Mouse (Mus musculus) layer of hippocampus, postnatal 10 days (tissue): ENCODE data around the gene Gal3st3. TPM values are rescaled to one million over a fixed set of nuclear protein-coding genes. Genes with fewer than 3 reads are reported as not detected.
A peak's percentile ranks its signal among the peaks of the same experiment; 100 is the strongest.

Experiments used
- DNase-seq, 2 experiments: peaks; one replicate each; pipeline ENCODE4 v3.0.0; 2021; ENCODE audit warnings: low spot score in 2 of 2
- long read RNA-seq: library from polyadenylated mRNA; stranded (forward); transcript quantifications from one replicate; pipeline ENCODE4 v2.0.0, GENCODE M21; 2023
- total RNA-seq, 2 experiments: library from RNA; stranded (reverse); gene quantifications; 2 replicates each; pipeline ENCODE4 v1.2.3; 2021

Gene Gal3st3
- total RNA-seq, result 100 to 1,000 TPM; 104 to 111 TPM
- long read RNA-seq, transcript Gal3st3-201 (3 exons, 2,421 nt), result major isoform, 29 of 32 reads
- long read RNA-seq, partial matches to known transcripts, result 0 of 32 reads
- long read RNA-seq, other reads (novel, unspliced or antisense), result 3 of 32 reads

DNA sequence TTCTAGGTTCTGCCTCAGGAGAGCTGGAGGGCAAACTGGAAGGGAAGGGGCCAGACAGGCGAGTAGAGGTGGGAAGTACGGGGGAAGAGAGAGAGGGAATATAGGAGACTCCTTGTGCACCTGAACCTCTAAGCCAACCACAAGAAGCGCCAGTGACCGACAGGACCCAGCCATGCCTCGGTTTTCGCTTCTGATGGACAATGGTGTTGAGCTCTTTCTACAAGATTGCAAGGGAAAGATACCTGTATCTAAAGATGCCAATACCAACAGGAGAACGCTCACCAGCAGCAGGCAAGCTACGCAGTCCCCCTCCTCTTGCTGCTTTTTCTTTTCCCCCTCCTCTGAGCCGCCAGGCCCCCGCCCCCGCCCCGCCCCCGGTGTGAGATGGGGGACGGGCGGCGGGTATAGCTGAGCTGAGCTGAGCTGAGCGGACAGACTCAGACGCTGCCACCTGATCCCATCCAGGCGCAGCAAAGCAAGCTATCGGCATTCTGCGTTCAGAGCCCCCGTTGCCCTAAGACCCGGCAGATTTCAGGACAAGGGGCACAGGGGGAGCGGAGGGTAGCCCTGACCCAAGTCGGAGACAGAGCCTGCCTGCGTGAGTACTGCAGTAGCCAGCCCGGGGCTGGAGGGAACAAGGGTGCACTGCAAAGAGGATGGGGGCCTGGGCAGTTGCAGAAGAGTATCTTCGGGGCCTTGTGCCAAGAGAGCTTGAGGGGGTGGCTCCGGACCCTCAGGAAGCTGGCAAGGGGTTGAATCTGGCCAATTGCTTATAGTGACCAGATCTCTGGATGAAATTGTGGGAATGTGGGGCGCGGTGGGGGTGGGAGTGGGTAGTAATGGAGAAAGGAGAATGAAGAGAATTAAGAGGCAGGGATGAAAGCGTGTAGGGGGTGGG, at the start of gene Gal3st3:
Gene Gal3st3, plus strand, starts transcription at position 429 of the 898 bp plus-strand sequence.
- peak; percentile 42 to 67 for DNase-seq

DNA sequence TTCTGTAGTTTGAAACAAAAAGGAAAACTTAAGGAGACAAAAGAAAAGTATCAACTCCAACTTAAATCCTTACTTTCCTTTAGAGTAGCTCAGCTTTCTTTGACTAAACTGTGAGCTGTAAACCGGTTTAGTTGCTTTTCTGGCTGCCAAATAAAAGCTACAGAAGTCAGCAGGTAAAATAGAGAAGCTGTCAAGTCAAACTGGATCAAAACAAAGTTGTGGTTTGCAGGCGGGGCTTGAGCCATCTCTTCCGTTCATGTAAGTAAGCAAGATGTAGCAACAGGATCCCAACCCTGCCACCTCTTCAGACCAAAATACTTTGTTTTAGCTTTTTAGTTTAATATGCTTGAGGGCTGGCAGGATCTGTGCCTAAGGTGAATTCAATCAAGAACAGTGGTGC, 41.0 kb upstream of the Gal3st3 start:
- DNase-seq, result no peak

DNA sequence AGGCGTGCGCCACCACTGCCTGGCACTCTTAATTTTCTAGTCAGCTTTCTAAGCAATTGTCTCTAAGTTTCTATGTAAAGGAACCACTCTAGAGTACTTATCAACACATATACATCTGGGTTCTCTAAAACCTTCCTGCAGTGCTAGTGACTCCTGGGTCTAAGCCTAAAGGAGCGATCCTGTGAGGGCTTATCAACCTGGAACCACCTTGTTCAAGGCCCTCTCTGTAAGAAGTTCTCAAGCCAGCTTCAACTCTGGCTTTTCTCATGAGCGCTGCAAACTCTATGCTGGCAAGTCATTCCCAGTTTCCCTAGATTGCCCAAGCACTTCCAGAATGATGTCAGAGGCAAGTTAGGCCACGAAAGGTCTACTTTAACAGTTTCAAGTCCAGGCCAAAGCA, 31.1 kb upstream of the Gal3st3 start:
- DNase-seq, result no peak

DNA sequence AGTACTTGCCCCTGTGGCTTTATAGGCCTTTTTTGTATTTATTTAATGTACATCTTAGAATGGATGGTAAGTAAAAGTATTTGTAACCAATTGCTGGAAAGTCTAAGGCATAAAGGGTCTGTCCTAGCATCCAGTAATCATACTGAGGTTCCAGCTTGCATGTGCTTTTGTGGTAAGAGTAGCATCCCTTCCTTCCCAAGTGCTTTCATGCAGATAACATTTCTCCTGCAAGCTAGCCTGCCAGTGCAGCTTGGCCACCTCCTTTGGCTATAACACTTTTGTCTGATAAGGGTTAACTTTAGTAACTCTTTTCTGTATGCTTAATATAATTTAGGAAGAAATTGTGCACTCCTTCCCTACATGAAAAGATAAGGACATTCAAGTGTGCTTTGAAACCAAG, 30.1 kb upstream of the Gal3st3 start:
- no peak for DNase-seq

- no peak for DNase-seq
Observed at GRCm38 (mm10) chr19:5268875-5269274, 29.3 kb upstream of the Gal3st3 start.

DNA sequence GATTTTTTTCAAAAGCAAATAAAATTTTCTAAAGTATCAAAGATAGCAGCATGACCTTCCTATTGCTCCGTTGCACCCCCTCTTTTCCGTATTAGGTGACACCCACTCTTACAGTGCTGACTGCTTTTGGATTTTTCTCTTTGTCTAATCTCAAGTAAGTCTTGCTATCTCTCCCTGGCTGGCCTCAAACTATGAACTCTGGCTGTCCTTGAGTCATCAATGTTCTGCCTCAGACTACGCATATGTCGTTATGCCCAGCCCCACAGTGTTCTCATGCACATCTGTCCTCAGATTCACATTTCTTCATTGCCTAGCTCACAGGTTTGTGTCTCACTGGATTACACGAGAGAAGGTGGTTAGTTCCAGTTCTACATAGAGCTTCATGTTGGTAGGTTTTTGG, 28.7 kb upstream of the Gal3st3 start:
- no peak for DNase-seq

DNA sequence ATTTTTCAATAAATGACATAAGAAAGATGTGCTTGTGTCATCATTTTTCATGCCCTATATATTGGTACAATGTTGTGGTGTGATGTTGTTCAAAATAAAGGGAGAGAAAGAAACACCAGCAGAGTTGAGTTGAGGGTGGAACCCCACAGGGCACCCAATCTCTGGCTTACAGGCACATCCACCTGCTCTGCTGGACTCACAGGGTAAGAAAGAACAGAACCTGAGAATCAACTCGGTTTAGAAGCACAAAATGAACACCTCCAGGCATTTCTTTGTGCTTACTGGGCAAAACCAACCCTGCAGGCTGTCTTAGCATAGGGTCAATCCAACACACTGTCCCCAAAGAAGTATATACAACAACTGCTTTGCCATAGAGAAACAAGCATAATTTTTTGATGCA, 26.7 kb upstream of the Gal3st3 start:
- no peak for DNase-seq

DNA sequence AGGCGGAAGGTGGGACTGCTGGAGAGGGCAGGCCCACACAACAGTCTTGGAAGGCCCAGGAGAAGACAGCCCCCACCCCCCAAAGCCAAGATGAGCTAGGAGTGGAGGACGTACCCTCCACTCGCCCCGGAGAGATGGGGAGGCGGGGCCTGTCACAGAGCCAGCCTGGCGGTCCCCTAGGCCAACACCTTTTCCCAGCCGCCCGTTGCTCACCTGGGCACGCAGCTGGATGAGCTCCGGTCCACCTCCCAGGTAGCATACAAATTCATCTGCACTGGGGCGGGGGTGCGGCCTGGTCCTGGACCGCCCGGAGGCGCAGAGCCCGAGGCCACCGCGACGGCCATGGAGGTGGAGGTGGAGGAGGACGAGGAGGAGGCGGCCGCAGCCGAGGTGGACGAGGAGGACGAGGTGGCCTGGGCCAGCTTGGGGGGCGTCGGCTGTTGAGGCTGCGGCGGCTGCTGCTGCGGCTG, 25.8 kb upstream of the Gal3st3 start:
- DNase-seq, result peak; percentile 46 to 51

DNA sequence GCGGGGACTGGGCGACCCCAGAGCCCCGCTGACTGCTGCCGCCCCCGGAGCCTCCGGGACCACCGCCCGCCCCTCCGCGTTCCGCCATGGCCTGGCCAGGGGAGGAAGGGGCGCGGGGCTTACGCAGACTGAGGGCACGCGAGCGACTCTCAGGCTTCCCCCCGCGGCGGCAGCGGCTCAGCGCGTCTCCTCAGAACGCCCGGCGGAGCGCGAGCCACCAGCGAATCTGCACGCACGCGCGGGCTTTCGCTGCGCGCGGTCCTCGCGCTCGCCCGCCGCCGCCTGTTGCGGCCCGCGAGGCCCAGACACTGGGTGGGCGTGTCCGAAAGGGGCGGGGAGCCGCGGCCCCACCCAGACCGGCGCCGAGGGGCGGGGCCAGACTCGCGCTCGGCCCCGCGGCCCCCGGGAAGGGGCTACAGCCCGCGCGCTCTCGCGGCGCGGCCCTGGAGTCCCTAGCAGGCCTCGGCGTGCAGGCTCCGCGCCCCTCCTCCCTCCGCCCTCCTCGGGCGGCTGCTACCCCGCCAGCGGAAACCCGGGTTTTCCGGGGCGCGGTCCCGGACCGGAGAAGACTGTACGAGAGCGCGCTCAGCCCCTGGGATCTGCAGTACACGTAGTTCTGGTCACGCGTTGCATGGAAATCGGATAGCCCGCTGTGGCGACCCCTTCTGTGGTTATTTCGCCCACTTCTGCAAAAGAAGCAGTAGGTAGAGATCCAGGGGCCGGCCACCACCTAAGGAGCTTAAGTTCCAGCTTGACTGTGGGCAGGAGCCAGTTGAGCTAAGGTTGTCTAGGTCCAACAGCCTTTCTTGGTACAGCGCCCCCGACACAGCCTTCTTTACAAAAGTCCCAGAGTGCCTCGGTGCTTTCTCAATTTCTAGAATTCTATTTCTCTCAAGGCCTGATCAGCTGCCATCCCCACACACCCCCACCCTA, 25.1 kb upstream of the Gal3st3 start, which contains the start of gene Pacs1:
Gene Pacs1, minus strand, starts transcription at position 319 of the 933 bp plus-strand sequence.
- DNase-seq, result peak; percentile 80 to 90

- no peak for DNase-seq
Observed at GRCm38 (mm10) chr19:5273916-5274315, 24.2 kb upstream of the Gal3st3 start.

GRCm38 (mm10) chr19:5274641-5275040, 23.5 kb upstream of the Gal3st3 start:
- DNase-seq, result no peak

DNA sequence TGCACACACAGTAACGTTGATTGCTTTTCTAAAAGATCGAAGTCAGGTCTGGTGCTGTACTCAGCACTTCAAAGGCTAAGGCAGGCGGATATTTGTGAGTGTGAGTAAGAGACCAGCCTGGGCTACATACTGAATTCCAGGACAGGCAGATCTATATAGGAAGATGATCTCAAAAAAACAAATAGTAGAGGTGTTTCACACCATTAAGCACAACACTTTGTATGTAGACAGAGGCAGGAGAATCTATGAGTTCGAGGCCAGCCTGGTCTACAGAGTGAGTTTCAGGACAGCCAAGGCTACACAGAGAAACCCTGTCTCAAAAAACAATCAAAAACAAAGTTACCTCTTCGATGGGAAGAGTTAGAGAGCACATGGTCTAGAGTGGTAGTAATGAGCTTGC, 22.4 kb upstream of the Gal3st3 start:
- DNase-seq, result no peak

DNA sequence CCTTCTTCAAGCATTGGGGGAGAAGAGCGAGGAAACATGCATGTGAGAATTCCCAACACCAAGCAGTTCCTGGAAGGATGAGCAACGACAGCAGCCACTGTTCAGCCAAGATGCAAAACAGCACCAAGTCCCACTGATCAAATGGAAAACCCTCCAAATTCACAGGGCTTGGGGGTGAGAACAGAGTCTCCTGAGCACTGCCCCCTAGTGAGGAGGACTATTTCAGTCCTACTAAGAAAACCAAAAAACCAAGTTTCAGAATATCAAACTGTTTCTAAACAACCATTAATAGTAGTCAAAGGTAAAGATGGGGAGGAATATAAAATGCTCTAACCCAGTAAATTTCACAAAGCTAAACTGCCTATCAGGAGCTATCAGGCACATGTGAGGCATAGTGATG, 21.6 kb upstream of the Gal3st3 start:
- no peak for DNase-seq

DNA sequence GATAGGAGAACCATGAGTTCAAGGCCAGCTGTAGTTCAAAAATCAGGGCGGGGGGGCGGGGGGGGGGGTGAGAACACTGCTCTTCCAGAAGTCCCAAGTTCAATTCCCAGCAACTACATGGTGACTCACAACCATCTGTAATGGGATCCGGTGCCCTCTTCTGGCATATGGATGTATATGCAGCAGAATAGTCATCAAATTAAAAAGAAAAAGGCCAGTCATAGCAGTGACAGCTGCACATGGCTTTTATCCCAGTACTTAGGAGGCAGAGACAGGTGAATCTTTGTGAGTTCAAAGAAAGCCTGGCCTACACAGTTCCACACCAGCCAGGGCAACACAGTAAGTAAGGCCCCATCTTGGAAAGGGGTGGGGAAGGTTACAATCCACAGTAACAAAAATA, 21.0 kb upstream of the Gal3st3 start:
- DNase-seq, result no peak

- no peak for DNase-seq
Observed at GRCm38 (mm10) chr19:5278381-5278780, 19.8 kb upstream of the Gal3st3 start.

DNA sequence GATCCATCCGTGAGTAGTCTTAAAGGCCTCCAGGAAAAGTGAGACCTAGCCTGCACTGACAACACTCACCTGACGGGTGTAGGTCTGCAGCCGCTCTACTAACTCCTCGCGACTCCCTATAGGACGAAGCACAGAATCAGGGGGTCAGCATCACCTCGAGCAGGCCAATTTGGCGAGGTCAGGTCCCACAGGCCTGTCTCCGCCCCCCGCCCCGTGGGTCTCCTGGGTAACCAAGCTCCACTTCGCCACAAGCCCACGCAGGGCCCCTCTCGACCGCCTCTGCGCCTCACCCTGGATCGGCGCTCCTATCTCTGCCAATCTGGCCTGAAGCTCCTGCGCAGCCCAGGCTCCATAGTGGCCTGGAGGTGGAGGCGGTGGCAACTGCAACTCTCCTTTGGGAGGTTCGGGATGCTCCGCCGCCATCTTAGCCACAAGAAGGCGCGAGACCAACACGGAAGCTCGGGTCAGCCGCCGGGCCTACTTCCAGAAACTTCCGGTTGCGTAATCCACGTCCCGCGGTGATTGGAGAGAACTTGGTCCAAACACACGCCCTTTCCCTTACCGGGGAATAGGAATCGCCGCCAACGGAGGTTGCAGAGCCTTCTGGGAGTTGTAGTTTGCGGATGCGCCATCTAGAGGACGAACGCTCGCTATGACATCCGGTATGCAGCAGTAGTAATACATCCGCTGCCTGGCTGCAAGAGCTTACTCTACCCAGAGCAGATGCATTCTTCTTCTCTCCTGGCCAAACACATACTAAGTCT, 3.0 kb upstream of the Gal3st3 start, which contains the start of gene Sf3b2:
Gene Sf3b2, minus strand, starts transcription at position 484 of the 764 bp plus-strand sequence.
- peak; percentile 98 to 99 for DNase-seq

DNA sequence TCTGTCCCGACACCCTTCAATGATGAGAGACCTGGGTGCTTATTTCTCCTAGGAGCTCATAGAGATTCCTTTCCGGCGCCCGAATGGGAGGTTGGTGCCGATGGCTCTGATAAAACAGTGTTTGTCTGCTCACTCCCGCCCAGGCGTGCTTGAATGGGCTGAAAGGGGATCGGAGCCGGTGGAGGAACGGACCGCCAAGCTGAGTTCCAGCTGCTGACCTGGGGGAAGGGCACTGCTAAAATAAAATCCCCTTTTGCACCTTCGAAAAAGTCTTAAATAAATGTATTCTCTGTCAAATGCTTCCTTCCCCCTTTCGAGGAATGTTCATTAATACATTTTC, 2.4 kb upstream of the Gal3st3 start:
- no peak for DNase-seq

- DNase-seq, result peak; percentile 43 to 58
Observed at GRCm38 (mm10) chr19:5296630-5297029, 1.5 kb upstream of the Gal3st3 start.

- DNase-seq, result no peak
Observed at GRCm38 (mm10) chr19:5300588-5300987, 2.5 kb downstream of the Gal3st3 start.

DNA sequence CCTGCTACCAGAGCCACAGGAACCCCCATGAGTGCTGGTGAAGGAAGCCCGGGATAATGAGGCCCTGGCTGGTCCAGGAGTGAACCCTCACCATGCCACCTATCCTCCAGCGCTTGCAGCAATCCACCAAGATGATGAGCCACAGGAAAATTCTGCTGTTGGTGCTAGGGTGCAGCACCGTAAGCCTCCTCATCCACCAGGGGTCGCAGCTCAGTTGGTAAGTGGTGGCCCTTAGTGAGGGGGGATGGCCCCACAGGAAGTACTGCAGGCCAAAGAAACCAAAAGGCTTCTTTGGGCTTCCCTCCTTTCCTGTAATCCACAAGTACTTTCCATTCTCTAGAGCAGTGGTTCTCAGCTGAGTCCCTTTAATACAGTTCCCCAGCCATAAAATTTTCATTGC, 4.3 kb downstream of the Gal3st3 start:
- peak; percentile 63 to 70 for DNase-seq

DNA sequence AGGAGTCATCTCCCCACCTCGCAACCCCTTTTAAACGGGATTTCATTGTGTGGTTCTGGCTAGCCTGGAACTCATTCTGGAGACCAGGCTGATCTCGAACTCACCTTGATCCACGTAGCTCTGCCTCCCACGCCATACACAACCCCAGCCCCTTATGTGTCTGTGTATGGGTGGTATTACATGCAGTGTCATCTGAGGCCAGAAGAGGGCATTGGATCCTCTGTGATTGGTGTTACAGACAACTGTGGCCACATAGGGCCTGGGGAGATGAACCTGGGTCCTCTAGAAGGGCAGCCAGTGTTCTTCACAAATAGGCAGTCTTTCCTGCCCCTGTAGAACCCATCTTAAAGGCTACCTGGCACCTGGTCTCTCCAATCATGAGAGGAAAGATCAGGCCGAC, 8.1 kb downstream of the Gal3st3 start:
- peak; percentile 16 to 23 for DNase-seq
